Mouse (Mus musculus) right cerebral cortex, postnatal 14 days (tissue): ENCODE measurements around the gene Ror2.

Experiments
- DNase-seq: peaks from one replicate; pipeline ENCODE4 v3.0.0; 2022

Ror2 gene

GRCm38 (mm10) chr13:53118398-53118797, 167.5 kb downstream of the Ror2 start:
- DNase-seq, result no peak

GRCm38 (mm10) chr13:53117921-53118320, 168.0 kb downstream of the Ror2 start:
- DNase-seq, result no peak

DNA sequence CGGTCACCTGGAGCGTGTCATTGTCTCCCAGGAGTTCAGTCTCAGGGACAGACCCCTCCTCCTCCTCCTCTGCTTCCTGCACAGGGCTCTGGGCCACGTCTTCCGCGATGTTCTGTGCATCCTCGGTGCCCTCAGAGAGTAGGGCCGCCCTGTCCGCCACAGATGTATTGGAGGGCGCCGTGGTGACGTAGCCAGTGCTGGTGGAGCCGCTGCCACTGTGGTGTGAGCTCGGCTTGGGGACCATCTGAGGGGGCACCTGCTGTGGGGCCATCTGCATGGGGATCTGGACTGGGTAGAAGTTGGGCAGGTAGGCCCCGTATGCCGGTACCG, 175.7 kb downstream of the Ror2 start:
- DNase-seq, result no peak

DNA sequence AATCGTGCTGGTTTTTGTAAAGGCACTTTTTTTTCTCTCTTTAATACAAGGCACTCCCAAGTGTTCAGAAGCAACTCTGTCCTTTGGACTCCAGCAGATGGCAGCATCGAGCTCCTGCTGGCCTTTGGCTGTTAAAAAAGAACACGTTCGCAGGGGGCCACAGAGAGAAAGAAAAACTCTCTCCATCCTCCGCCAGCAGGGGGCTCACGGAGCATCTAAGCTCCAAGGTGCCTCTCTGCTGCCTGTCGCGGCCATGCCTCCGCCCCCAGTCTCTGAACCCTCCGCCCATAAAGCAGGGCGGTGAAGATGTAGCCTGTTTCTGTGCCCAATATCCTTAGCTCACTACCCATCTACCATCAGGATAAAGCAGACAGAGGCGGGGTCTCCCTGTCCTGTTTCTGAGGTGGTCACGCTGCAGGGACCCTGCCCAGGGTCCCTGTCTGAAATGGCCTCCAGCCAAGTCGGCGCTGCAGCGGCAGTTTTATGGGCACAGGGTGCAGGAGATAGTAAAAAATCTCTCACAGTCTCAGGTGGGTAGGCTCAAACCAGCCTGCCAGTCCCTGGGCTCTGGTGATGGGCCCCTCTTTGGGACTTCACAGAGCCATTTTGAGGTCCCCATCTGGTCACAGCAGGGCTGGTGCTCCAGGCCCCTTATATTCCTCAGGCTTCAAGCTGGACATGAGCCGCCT, 176.2 kb downstream of the Ror2 start:
- peak; percentile 98 for DNase-seq

DNA sequence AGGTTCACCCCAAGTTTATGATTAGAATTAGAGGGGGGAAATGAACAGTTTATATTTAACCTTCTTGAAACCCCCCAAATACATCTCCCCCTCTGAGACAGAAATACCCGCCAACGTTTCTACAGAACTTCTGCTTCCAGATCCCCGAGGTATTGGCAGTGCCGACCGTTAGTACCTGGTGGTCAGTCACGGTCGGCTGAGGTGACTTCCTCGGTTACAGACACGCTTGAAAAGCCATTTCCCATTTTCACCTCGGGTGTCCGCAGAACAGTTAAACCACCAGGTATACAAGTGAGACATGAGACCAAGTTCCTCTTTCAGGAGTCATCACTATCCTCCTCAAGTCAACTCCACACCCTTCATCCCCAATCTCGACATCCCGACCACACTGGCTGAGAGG, 179.2 kb downstream of the Ror2 start:
- no peak for DNase-seq

- no peak for DNase-seq
Observed at GRCm38 (mm10) chr13:53099771-53100682, 185.9 kb downstream of the Ror2 start.

- DNase-seq, result peak; percentile 72
Observed at GRCm38 (mm10) chr13:53096615-53097014, 189.3 kb downstream of the Ror2 start.

- DNase-seq, result no peak
Observed at GRCm38 (mm10) chr13:53095222-53095621, 190.7 kb downstream of the Ror2 start.

DNA sequence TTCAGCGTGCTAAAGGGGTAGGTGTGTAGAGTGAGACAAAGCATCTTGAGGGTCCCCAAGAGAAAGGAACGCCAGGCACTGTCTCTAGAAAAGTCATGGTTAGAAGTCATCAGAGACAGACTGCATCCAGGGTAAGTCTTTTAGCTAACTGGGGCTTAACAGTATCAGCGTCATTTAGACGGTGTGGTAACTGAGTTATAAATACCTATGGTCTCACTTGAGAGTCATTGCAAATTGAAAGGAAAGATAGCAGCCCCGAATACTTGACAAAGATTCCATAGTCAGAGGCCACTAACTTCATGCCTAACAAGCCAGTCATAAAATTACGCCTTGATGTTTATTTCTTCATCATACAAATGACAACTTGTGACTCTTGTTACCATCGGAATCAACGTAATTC, 191.3 kb downstream of the Ror2 start:
- no peak for DNase-seq

- DNase-seq, result no peak
Observed at GRCm38 (mm10) chr13:53093407-53093806, 192.5 kb downstream of the Ror2 start.

- DNase-seq, result no peak
Observed at GRCm38 (mm10) chr13:53086552-53087282, 199.2 kb downstream of the Ror2 start.

DNA sequence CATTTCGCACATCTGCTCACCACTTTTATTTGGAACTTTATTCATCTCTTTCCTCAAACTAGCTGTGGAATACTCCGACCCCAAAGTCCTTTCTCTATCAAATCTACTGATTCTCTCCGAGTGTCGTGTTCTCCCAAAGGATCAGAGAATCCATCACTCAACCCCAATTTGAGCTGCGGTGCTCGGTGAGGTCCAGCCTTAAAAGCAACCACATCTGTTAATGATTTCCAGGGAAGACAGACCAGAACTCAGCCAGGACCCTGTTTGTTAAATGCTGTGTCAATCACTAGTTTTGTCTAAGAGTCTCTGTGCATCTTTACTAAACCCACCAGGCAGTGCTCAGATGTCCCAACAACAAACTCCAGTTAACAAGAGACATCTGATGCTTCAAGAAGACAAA, 204.1 kb downstream of the Ror2 start:
- DNase-seq, result no peak

- no peak for DNase-seq
Observed at GRCm38 (mm10) chr13:53077732-53078345, 208.1 kb downstream of the Ror2 start.

- DNase-seq, result no peak
Observed at GRCm38 (mm10) chr13:53075006-53075405, 210.9 kb downstream of the Ror2 start.

- no peak for DNase-seq
Observed at GRCm38 (mm10) chr13:53069076-53069690, 216.7 kb downstream of the Ror2 start.

DNA sequence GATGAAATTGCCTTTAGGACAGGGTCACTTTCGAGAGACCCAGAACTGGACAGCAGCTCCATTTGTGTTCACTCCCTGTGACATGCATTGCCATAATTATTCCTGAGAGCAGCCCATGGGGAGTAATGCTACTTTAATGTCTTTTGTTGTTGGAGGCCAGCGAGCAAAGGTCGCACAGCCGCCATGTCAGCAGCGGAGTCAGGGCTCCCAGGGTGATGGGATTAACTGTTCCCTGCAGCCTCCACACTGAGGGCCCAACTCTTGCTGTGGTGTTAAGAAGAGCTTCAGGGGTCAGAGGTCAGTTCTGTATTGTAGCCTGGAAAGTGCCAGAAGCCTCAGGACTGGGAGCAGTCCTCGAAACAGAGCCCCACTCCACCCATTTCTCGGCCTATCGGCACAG, 217.5 kb downstream of the Ror2 start:
- no peak for DNase-seq

DNA sequence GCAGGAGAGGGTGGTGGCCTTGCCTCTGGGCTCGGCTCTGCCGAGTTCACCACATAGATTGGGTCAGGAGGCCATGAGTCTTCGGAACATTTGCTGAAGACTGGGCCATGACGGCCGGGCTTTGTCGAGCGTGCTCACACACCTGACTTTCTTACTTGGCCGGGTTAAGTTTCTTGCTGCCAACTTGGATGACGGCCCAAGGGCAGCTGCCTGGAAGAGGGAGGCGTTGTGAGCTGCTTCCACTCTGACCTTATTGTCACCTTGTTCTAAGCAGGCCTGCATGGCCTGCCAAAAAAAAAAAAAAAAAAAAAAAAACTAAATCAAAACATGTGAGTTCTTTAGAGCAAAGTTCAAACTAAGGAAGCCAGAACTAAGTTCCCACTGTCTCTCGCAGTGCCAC, 218.0 kb downstream of the Ror2 start:
- no peak for DNase-seq

DNA sequence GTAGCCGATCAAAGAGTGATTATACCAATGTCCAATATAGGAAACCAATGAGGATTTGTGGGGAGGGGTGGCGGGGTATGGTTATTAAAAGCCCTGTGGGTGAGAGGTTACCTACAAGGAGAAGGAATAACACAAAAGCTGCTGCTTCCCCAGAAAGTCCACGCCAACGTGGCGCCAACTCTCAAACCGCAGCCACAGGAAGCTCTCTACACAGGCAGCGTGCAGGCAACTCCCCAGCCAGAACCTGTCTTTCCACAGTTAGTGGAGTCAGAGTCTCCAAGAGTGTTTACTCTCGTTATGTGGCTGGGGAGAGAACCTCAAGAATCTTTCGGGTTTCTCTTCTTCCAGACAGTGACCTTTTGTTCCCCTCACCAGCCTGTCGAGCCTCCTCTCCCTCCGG, 220.8 kb downstream of the Ror2 start:
- no peak for DNase-seq

DNA sequence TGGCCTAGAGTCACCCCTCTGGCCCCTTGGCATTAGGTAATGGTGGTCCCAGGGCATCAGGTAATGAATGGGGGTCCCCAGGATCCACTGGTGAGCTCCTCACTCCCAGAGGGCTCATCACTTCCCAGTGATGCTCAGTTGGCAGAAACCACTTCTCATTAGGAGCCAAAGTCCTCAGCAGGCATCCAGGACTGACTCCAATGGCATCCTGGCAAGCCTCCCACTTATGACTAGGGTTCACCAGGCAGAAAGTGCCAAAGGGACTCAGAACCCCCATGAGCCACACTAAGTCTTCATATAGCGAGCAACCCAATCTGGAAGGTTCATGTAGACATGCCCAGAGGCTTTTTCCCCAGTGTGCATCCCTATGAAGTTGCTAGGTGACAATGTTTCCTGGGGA, 221.2 kb downstream of the Ror2 start:
- DNase-seq, result no peak
